Mouse (Mus musculus) cerebellum, adult (tissue): ENCODE data around the gene 4930590J08Rik.
"Not testable (repeated sequence)": the region's sequence is repeated elsewhere in the genome, so short reads cannot be mapped to it uniquely, and the experiment has no call there.

Experiments
- ATAC-seq: cut with Nextera tagmentation; 2 replicates; pipeline ENCODE4 v1.9.2; 2017; ENCODE audit warnings: mild to moderate bottlenecking, moderate library complexity, mixed read lengths; ENCODE audit not compliant: insufficient number of reproducible peaks, low FRiP score, low TSS enrichment

Gene 4930590J08Rik

GRCm38 (mm10) chr6:91902509-91902908, at the start of gene 4930590J08Rik:
TSS of gene 4930590J08Rik (plus strand) at chr6:91902809.
- not testable (repeated sequence) for ATAC-seq

GRCm38 (mm10) chr6:91858339-91858738, 44.3 kb upstream of the 4930590J08Rik start:
- ATAC-seq: no peak

GRCm38 (mm10) chr6:91862848-91863247, 39.8 kb upstream of the 4930590J08Rik start:
- ATAC-seq: no peak

GRCm38 (mm10) chr6:91864595-91864994, 38.0 kb upstream of the 4930590J08Rik start:
- ATAC-seq: no peak

- ATAC-seq: no peak
These were observed 37.0 kb upstream of the 4930590J08Rik start for GRCm38 (mm10) chr6:91865601-91866000.

- no peak for ATAC-seq
These were observed 34.5 kb upstream of the 4930590J08Rik start for GRCm38 (mm10) chr6:91868091-91868490.

- ATAC-seq: no peak
These were observed 29.8 kb upstream of the 4930590J08Rik start for GRCm38 (mm10) chr6:91872781-91873180.

- peak; percentile 94 for ATAC-seq
These were observed 24.5 kb upstream of the 4930590J08Rik start, which contains the start of gene Ccdc174 for GRCm38 (mm10) chr6:91877885-91878651. TSS of gene Ccdc174 (plus strand) at chr6:91878053.

- no peak for ATAC-seq
These were observed 18.8 kb upstream of the 4930590J08Rik start for GRCm38 (mm10) chr6:91883859-91884258.

GRCm38 (mm10) chr6:91889255-91889906, 13.2 kb upstream of the 4930590J08Rik start:
- no peak for ATAC-seq

GRCm38 (mm10) chr6:91890615-91891014, 12.0 kb upstream of the 4930590J08Rik start:
- ATAC-seq: no peak

GRCm38 (mm10) chr6:91891776-91892175, 10.8 kb upstream of the 4930590J08Rik start:
- no peak for ATAC-seq

- ATAC-seq: no peak
These were observed 5.8 kb upstream of the 4930590J08Rik start for GRCm38 (mm10) chr6:91896783-91897182.

- peak; percentile 62; the same call in 1 of the 2 replicates for ATAC-seq
These were observed 1.1 kb upstream of the 4930590J08Rik start for GRCm38 (mm10) chr6:91901505-91901904.

GRCm38 (mm10) chr6:91914011-91914410, 11.4 kb downstream of the 4930590J08Rik start:
- ATAC-seq: no peak

GRCm38 (mm10) chr6:91917286-91917685, 14.7 kb downstream of the 4930590J08Rik start:
- ATAC-seq: no peak

- no peak for ATAC-seq
These were observed 15.1 kb downstream of the 4930590J08Rik start for GRCm38 (mm10) chr6:91917716-91918115.

- no peak for ATAC-seq
These were observed 28.6 kb downstream of the 4930590J08Rik start for GRCm38 (mm10) chr6:91931231-91931630.

GRCm38 (mm10) chr6:91938491-91938890, 35.9 kb downstream of the 4930590J08Rik start:
- no peak for ATAC-seq

GRCm38 (mm10) chr6:91948426-91948825, 45.8 kb downstream of the 4930590J08Rik start:
- no peak for ATAC-seq

GRCm38 (mm10) chr6:91958015-91958414, 55.4 kb downstream of the 4930590J08Rik start:
- ATAC-seq: not testable (repeated sequence)
